ENCODE assay signal across 8 mouse cellular contexts in the genomic region with DNA sequence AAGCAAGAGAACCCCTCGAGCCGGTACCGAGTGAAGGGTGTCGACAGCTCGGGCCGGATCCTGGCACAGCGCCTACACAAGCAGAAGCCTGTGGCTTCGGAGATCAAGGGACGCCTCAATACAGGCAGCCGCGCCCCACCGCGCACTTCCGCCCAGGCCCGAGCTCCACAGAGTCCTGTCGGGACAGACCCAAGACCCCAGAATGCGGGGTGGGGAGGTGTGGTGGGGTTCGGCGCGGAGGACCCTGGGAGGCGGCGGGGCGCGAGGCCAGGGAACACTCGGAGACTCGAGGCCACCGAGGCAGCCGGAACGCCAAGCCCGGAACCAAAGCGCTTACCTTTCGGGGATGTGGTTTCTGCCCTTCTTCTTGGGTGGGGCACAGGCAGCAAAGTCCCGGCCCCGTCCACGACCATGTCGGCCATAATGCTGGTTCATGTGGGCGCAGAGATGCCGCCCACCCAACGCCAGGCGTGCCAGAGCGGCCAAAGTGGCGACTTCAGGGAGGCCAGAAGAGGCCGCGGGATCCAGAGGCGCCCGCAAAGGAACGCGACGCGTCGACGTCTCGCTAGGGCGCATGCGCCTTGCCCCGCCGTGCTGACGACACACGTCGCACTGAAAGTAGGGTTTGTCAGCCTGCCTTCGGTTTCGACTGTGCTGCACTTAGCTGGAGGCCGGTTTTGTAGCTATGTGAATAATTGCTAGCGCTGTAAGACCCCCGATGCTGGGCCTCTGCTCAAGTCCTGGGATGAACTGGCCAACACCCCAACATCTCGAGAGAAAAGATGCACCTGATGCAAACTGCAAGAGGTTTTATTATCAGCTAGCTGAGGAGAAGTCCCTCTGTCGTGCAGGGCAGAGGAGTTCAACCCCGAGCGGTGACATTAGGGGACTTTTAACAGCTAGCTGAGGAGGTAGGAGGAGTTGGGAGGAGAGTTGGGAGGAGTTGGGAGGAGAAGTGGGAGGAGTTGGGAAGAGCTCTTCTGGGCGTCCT. TPM values are rescaled to one million over a fixed set of nuclear protein-coding genes. Genes with fewer than 3 reads are reported as not detected.
A peak's percentile ranks its signal among the peaks of the same experiment; 100 is the strongest.
DNase-seq lines count a peak whose midpoint lies in the region; ATAC-seq and TF ChIP-seq lines count a peak whose summit lies in the region.

A gene (minus strand): TSS at position 567 of the 991 bp plus-strand sequence.

- peak within 1 kb of the TSS; percentile 86 for H3K4me3 ChIP-seq in hindbrain, embryonic 14.5 days (replicated peaks; ENCODE audit: low read length)

- peak within 1 kb of the TSS; percentile 91 for H3K9ac ChIP-seq in hindbrain, embryonic 14.5 days

- H3K27ac ChIP-seq in hindbrain, embryonic 14.5 days = peak within 1 kb of the TSS; percentile 96

- H3K4me1 ChIP-seq in hindbrain, embryonic 14.5 days (replicated peaks; ENCODE audit: control insufficient read depth, insufficient read depth, low read length) = peaks cover 7% of the 10 kb centered on the region

- H3K27me3 ChIP-seq in Patski = no peaks in the 10 kb centered on the region
- no peaks in the 10 kb centered on the region for H3K27me3 ChIP-seq in hindbrain, embryonic 14.5 days (ENCODE audit: control insufficient read depth, insufficient read depth, low read length)

- in situ Hi-C loops in Patski (cut with MboI; ENCODE audit: low pct_unique_long_range_greater_than_20kb) = no loop called here

- no peaks in the 10 kb centered on the region for H3K9me3 ChIP-seq in hindbrain, embryonic 14.5 days (ENCODE audit: control insufficient read depth, low read length)

- under 1% methylated on average over 69 of the region's 70 CpGs for WGBS in hindbrain, embryonic 14.5 days

- no peak for TF ChIP-seq CTCF in Patski (IDR thresholded peaks at IDR 0.05)

- peak within 1 kb of the TSS; percentile 92 for H3K4me2 ChIP-seq in hindbrain, embryonic 14.5 days (replicated peaks)

- POLR2A ChIA-PET in Patski (lab: Charles Lee) = interaction anchor here (0.6 to 1.8 kb wide), 3 partner anchors 9 to 409 kb away, joined by 3 to 6 read pairs (median 6); no protein-coding TSS in a partner anchor

- peak; percentile 56 for DNase-seq in Patski (ENCODE audit: low read depth, low spot score)
- peak; percentile 95 to 96 for DNase-seq in cerebellum, postnatal 14 days
- peak; percentile 85 to 89 for DNase-seq in frontal cortex, postnatal 25 days (ENCODE audit: low spot score in 2 of 2)
- peak; percentile 97 for DNase-seq in hindbrain, embryonic 14.5 days (ENCODE audit: low spot score)
- DNase-seq in layer of hippocampus, postnatal 36 days = peak; percentile 92
- DNase-seq in lung, postnatal 36 days = peak; percentile 93
- peak; percentile 96 for DNase-seq in retina, postnatal 1 day
- DNase-seq in urinary bladder, adult 18-20 months (ENCODE audit: low spot score in 2 of 2) = peak; percentile 87 to 92

- H3K36me3 ChIP-seq in hindbrain, embryonic 14.5 days (replicated peaks; ENCODE audit: control insufficient read depth, insufficient read depth) = peaks cover 27% of the 10 kb centered on the region

- CTCF ChIA-PET in Patski (lab: Charles Lee) = interaction anchor here (1.3 kb wide), 1 partner anchor 11 kb away, joined by 3 read pairs; no protein-coding TSS in a partner anchor

- ATAC-seq in Patski = peak; percentile 84
- ATAC-seq in hindbrain, embryonic 14.5 days (ENCODE audit: low FRiP score) = peak; percentile 98

RNA-seq across cellular contexts. Expression of the gene that starts here (rescaled TPM):
- 50.1 TPM for polyA plus RNA-seq in Patski (2021)
- 52.5 and 56.7 TPM in 2 replicates for polyA plus RNA-seq in hindbrain, embryonic 14.5 days (2014; fragmentation: Nextera tagmentation; extraction: Ambion mirVana)
- 100 to 1,000 TPM in 1 of 2 experiments, 10 to 100 TPM in 1; 87.0 to 106 TPM for total RNA-seq in layer of hippocampus, postnatal 36 days (2021)

Comparison
In these comparisons a context has a peak if more than half of its experiments do, and no peak if none do; other contexts are left out.
1. Peak in every context shown above with its lines: DNase-seq, ATAC-seq, H3K4me3 ChIP-seq and H3K27ac ChIP-seq.